Mouse (Mus musculus) adrenal gland, adult 18-20 months (tissue): ENCODE data around the gene Senp1. TPM values are rescaled to one million over a fixed set of nuclear protein-coding genes. Genes with fewer than 3 reads are reported as not detected.

ENCODE experiments used
- DNase-seq, 2 experiments: peaks; one replicate each; pipeline ENCODE4 v3.0.0; 2021 to 2022; ENCODE audit warnings: low spot score in 2 of 2
- long read RNA-seq, 2 experiments: library from polyadenylated mRNA; stranded (forward); transcript quantifications; one replicate each; pipeline ENCODE4 v2.0.0; 2021
- total RNA-seq, 2 experiments: library from RNA; stranded (reverse); gene quantifications; 1 replicate in 1 of 2; 2 replicates in 1 of 2; pipeline ENCODE4 v1.2.3; 2021

Senp1 gene
- total RNA-seq: 10 to 100 TPM; 16.3 to 16.9 TPM
- long read RNA-seq, experiment 1, full-length matches to known transcripts: 8 of 17 reads
- long read RNA-seq, experiment 1, partial matches to known transcripts: 1 of 17 reads
- long read RNA-seq, experiment 1, other reads (novel, unspliced or antisense): 8 of 17 reads
- long read RNA-seq, experiment 2, full-length matches to known transcripts: 13 of 21 reads
- long read RNA-seq, experiment 2, partial matches to known transcripts: 1 of 21 reads
- long read RNA-seq, experiment 2, other reads (novel, unspliced or antisense): 7 of 21 reads

GRCm38 (mm10) chr15:98093121-98094011 lies at the start of gene Senp1:
Gene Senp1 (minus strand): TSS chr15:98093744.
- peak; percentile 85 to 87 for DNase-seq

- no peak for DNase-seq
Observed at GRCm38 (mm10) chr15:98142515-98142914, 49.0 kb upstream of the Senp1 start.

DNA sequence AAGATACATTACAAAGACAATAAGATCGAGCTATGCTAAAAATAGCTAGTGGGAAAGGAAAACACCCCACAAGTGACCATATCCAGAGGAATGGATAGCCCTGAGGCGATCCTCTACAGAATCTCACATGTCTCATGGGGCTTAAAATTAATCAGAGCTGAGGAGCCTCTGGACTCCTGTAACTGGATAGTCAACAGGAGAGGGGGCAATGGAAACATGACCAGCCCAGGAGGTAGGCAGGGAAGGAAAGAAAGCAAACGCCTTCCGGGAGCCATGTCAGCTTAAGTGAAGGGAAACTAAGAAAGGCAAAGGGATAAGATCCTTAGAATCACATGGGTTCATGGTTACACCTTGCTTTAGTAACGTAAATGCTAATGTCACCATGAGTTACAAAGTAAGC lies 47.3 kb upstream of the Senp1 start:
- no peak for DNase-seq

GRCm38 (mm10) chr15:98139763-98140162 lies 46.2 kb upstream of the Senp1 start:
- no peak for DNase-seq

DNA sequence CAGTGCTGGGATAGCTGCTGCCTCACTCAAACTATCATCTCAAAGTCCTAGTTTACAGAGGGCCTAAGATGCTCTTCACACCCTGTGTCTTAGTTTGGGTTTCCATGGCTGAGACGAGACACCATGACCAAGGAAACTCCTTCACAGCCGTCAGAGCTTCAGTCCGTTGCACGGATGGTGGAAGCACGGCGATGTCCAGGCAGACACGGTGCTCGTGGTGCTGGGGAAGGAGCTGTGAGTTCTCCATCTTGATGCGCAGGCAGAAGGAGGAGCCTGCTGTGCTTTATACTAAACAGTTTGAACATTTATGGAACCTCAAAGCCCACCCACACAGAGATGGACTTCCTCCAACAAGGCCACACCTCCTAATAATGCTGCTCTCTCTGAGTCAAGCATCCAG lies 43.3 kb upstream of the Senp1 start:
- DNase-seq: no peak

- DNase-seq: no peak
Observed at GRCm38 (mm10) chr15:98135671-98136070, 42.1 kb upstream of the Senp1 start.

DNA sequence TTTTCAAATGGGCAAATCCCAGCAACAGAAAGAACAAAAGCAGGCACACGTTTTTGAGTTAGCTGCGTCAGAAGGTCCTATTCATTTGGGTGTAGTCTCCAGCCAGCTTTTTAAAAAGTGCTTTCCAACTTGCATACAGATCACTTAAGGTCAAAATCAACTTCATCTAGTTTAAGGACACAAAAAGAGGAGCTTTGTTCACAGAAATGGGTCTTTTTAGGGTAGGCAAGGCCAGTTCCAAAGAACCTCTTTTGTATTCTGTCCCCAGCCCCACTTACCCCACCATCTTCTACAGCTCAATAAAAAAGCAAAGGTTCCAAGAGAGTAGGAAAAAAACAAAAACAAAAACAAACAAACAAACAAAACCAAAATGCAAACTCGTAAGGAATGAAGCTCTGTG lies 41.1 kb upstream of the Senp1 start:
- no peak for DNase-seq

- no peak for DNase-seq
Observed at GRCm38 (mm10) chr15:98134034-98134433, 40.5 kb upstream of the Senp1 start.

- DNase-seq: no peak
Observed at GRCm38 (mm10) chr15:98133471-98133870, 39.9 kb upstream of the Senp1 start.

GRCm38 (mm10) chr15:98131942-98132655 lies 38.6 kb upstream of the Senp1 start:
- DNase-seq: no peak

DNA sequence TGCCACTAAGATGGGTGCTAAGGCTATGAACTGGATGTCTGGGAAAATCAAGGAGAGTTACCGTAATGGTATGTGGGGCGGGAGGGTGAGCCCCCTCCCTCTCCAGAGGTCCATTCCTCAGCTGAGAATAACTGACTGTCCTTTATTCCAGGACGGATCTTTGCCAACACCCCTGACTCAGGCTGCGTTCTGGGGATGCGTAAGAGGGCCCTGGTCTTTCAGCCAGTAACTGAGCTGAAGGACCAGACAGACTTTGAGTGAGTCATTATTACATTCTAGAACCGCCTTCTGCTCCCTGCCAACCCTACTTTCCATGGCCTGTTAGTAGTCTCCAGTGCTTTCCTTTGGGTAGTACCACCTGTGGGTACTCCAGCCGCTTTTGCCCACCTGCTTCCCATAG lies 37.9 kb upstream of the Senp1 start:
- DNase-seq: no peak

- no peak for DNase-seq
Observed at GRCm38 (mm10) chr15:98131001-98131400, 37.5 kb upstream of the Senp1 start.

GRCm38 (mm10) chr15:98120831-98121230 lies 27.3 kb upstream of the Senp1 start:
- DNase-seq: no peak

GRCm38 (mm10) chr15:98119363-98119762 lies 25.8 kb upstream of the Senp1 start:
- DNase-seq: no peak

DNA sequence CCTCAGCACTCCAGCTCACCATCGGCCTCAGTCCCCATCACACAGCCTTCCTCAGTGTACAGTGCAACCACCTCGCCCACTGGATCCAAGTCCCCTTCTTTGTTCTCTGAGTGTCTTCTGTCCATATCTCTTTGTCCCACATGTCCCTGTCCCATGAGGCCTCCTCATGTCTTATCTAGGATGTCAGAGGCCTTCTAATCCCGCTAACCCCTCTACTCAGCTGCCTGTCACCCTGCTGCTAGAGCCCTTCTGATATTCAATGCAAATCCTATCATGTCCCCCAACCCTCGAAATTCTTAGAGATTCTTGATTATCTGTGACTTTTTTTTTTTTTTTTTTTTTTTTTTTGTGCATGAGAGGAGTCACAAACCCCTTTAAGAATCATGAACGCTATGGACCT lies 22.7 kb upstream of the Senp1 start:
- no peak for DNase-seq

DNA sequence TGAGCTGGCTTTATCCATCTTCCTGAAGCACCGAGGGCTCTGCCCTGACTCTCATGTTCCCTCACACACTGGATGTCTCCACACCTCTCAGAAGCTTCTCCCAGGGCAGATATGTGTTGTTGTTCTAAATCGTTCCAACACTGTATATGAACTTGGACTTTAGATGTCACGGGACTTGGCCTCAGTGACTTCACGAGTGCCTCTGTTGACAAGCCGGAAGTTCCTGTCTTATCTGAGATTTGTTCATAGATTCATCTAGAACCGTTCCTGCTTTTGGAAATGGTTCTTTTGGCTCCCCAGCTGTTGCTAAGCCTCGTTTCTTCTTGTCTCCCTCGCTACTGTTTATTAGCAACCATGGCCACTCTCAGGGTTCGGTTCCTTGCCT lies 22.2 kb upstream of the Senp1 start:
- no peak for DNase-seq

DNA sequence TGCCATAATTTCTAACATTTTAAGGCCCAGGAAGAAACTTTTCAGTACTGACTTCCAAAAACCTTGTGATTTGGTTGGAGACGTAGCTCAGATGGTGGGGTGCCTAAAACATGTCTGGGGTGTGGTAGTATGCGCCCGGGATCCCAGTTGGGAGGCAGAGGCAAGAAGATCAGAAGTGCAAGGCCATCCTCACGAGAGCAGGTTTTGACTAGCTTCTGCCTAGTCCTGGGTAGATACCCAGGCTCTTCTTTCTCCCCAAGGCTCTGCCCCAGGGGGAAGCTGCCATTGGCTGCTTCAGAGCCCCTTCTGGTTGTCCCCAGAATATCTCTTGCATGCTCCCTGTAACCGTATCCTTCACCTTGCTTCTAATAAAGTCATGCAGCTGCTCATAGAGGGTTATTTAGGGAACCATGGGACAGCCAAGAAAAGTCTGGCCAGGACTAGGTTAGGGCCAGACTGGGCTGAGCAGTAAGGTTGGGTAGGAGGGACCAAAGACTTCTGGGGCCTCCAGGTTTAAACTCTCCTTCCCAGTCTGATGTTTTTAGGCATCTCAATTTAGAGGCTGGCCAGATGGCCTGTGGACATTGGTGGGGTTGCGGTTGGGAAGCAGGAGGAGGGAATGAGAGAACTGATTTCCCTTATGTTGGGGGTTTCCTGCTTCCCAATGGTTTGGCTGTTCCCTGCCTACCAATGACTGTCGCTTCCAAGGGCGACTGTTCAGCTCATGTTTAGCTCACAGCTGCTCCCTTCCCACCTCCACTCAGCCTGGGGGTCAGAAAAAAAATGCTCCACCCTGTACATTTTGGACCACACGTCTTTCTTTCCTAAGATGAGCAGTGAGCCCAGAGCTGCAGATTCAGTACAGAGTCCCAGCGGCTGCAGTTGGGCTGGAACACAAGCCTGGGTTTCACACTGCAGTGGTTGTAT lies 21.6 kb upstream of the Senp1 start:
- no peak for DNase-seq

DNA sequence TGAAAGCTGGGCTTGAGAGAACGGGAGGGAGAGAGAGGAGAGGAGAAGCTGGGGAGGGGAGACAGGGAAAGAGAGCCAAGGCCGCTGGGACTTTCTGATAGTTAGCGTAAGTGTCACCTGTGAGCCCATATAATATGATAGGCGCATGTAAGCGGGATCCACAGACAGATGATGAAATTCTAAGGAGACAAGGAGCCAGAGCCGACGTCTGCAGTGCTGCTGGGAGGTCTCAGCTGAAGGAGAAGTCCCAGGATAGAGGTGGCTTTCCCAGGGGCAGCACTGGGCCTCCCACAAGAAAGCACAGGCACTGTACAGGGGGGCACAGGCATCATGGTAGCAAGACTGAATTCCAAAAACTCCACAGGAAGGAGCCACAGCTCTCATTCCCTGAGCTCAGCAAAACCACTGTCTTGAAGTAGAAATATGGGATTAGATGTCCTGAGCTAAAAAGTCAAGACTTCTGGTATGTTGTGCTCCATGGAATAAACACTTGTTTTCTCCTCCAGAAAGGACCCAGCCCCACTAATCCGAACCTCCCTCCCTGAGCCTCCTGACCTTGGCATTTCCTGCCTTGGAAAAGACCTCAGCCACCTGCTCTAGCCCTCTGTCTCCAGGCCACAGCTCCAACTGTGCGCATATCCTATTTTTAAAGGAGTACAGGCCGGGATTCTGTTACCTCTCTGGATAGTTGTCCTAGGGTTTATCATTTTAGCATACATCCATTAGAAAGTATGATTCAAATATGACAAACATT lies 20.7 kb upstream of the Senp1 start:
- no peak for DNase-seq

GRCm38 (mm10) chr15:98111791-98112190 lies 18.2 kb upstream of the Senp1 start:
- no peak for DNase-seq
